Mouse (Mus musculus) 416B (cell line): ENCODE results near the gene Ift88.

ENCODE experiments used
- DNase-seq: peaks from one replicate; pipeline ENCODE4 v3.0.0; 2011; ENCODE audit warnings: low read depth

Gene Ift88

GRCm38 (mm10) chr14:57423432-57424211 is at the start of gene Ift88:
Gene Ift88 (plus strand): TSS chr14:57424062.
- peak; percentile 86 for DNase-seq

- DNase-seq = peak; percentile 85
These were observed 48.7 kb upstream of the Ift88 start for GRCm38 (mm10) chr14:57375205-57375604.

GRCm38 (mm10) chr14:57376016-57376415 is 47.8 kb upstream of the Ift88 start:
- DNase-seq = no peak

GRCm38 (mm10) chr14:57376956-57377355 is 46.9 kb upstream of the Ift88 start:
- no peak for DNase-seq

GRCm38 (mm10) chr14:57377531-57377930 is 46.3 kb upstream of the Ift88 start:
- no peak for DNase-seq

- no peak for DNase-seq
These were observed 38.2 kb upstream of the Ift88 start for GRCm38 (mm10) chr14:57385667-57386066.

- DNase-seq = no peak
These were observed 36.9 kb upstream of the Ift88 start for GRCm38 (mm10) chr14:57386758-57387561.

- DNase-seq = peak; percentile 34
These were observed 32.2 kb upstream of the Ift88 start for GRCm38 (mm10) chr14:57391621-57392020.

- DNase-seq = no peak
These were observed 31.6 kb upstream of the Ift88 start for GRCm38 (mm10) chr14:57392278-57392677.

GRCm38 (mm10) chr14:57395470-57395869 is 28.4 kb upstream of the Ift88 start:
- DNase-seq = no peak

- no peak for DNase-seq
These were observed 26.6 kb upstream of the Ift88 start for GRCm38 (mm10) chr14:57397221-57397620.

- DNase-seq = peak; percentile 96
These were observed 25.7 kb upstream of the Ift88 start, which contains the start of gene Cryl1 for GRCm38 (mm10) chr14:57398065-57398757. Gene Cryl1 (minus strand): TSS chr14:57398529.

GRCm38 (mm10) chr14:57398813-57399427 is 24.9 kb upstream of the Ift88 start:
- peak; percentile 79 for DNase-seq

GRCm38 (mm10) chr14:57402815-57403214 is 21.0 kb upstream of the Ift88 start:
- no peak for DNase-seq

GRCm38 (mm10) chr14:57407039-57407987 is 16.5 kb upstream of the Ift88 start:
- peak; percentile 73 for DNase-seq

- DNase-seq = no peak
These were observed 15.8 kb upstream of the Ift88 start for GRCm38 (mm10) chr14:57408100-57408499.

- DNase-seq = peak; percentile 58
These were observed 14.8 kb upstream of the Ift88 start for GRCm38 (mm10) chr14:57409106-57409505.

GRCm38 (mm10) chr14:57412166-57412565 is 11.7 kb upstream of the Ift88 start:
- DNase-seq = no peak

- DNase-seq = peak; percentile 51
These were observed 6.7 kb upstream of the Ift88 start for GRCm38 (mm10) chr14:57417187-57417586.

GRCm38 (mm10) chr14:57424212-57424561 is 325 bp downstream of the Ift88 start:
- no peak for DNase-seq

- no peak for DNase-seq
These were observed 6.6 kb downstream of the Ift88 start for GRCm38 (mm10) chr14:57430451-57430850.
